Mouse (Mus musculus): ENCODE measurements around the gene Kcmf1. TPM values are rescaled to one million over a fixed set of nuclear protein-coding genes. Genes with fewer than 3 reads are reported as not detected.

Gene Kcmf1
- 100 to 1,000 TPM in 1 of 2 experiments, 10 to 100 TPM in 1; 95.6 to 101 TPM for total RNA-seq (2021)
- long read RNA-seq, experiment 1, transcript Kcmf1-201 (7 exons, 3,251 nt) = major isoform, 87 of 107 reads
- long read RNA-seq, experiment 1, transcript Kcmf1-204 (7 exons, 1,743 nt) = minor isoform, 9 of 107 reads
- long read RNA-seq, experiment 1, partial matches to known transcripts = 3 of 107 reads
- long read RNA-seq, experiment 1, other reads (novel, unspliced or antisense) = 8 of 107 reads
- long read RNA-seq, experiment 2, transcript Kcmf1-204 (7 exons, 1,743 nt) = minor isoform, 21 of 188 reads
- long read RNA-seq, experiment 2, transcript Kcmf1-201 (7 exons, 3,251 nt) = major isoform, 150 of 188 reads
- long read RNA-seq, experiment 2, partial matches to known transcripts = 9 of 188 reads
- long read RNA-seq, experiment 2, other reads (novel, unspliced or antisense) = 8 of 188 reads

GRCm38 (mm10) chr6:72899781-72900681 lies at the start of gene Kcmf1:
Kcmf1 (minus strand) TSS chr6:72899979.
- peak; percentile 77 to 79 for DNase-seq (ENCODE audit: low spot score in 2 of 2)

- no peak for DNase-seq (ENCODE audit: low spot score in 2 of 2)
These were observed 49.5 kb upstream of the Kcmf1 start for GRCm38 (mm10) chr6:72949161-72949756.

GRCm38 (mm10) chr6:72948392-72948791 lies 48.6 kb upstream of the Kcmf1 start:
- DNase-seq (ENCODE audit: low spot score in 2 of 2) = no peak

GRCm38 (mm10) chr6:72947960-72948359 lies 48.2 kb upstream of the Kcmf1 start:
- DNase-seq (ENCODE audit: low spot score in 2 of 2) = no peak

GRCm38 (mm10) chr6:72940493-72940892 lies 40.7 kb upstream of the Kcmf1 start:
- peak; percentile 52 to 65 for DNase-seq (ENCODE audit: low spot score in 2 of 2)

- no peak for DNase-seq (ENCODE audit: low spot score in 2 of 2)
These were observed 38.1 kb upstream of the Kcmf1 start for GRCm38 (mm10) chr6:72937859-72938258.

- DNase-seq (ENCODE audit: low spot score in 2 of 2) = no peak
These were observed 37.7 kb upstream of the Kcmf1 start for GRCm38 (mm10) chr6:72937430-72937829.

GRCm38 (mm10) chr6:72932955-72933354 lies 33.2 kb upstream of the Kcmf1 start:
- no peak for DNase-seq (ENCODE audit: low spot score in 2 of 2)

- no peak for DNase-seq (ENCODE audit: low spot score in 2 of 2)
These were observed 31.8 kb upstream of the Kcmf1 start for GRCm38 (mm10) chr6:72931533-72931932.

GRCm38 (mm10) chr6:72929795-72930398 lies 30.1 kb upstream of the Kcmf1 start:
- no peak for DNase-seq (ENCODE audit: low spot score in 2 of 2)

- DNase-seq (ENCODE audit: low spot score in 2 of 2) = peak; percentile 39 to 41
These were observed 27.1 kb upstream of the Kcmf1 start for GRCm38 (mm10) chr6:72926755-72927482.

- DNase-seq (ENCODE audit: low spot score in 2 of 2) = no peak
These were observed 26.3 kb upstream of the Kcmf1 start for GRCm38 (mm10) chr6:72926031-72926430.

GRCm38 (mm10) chr6:72923381-72923780 lies 23.6 kb upstream of the Kcmf1 start:
- no peak for DNase-seq (ENCODE audit: low spot score in 2 of 2)

GRCm38 (mm10) chr6:72921081-72921480 lies 21.3 kb upstream of the Kcmf1 start:
- DNase-seq (ENCODE audit: low spot score in 2 of 2) = no peak

GRCm38 (mm10) chr6:72918510-72919033 lies 18.8 kb upstream of the Kcmf1 start:
- DNase-seq (ENCODE audit: low spot score in 2 of 2) = no peak

GRCm38 (mm10) chr6:72916330-72916729 lies 16.6 kb upstream of the Kcmf1 start:
- DNase-seq (ENCODE audit: low spot score in 2 of 2) = no peak

GRCm38 (mm10) chr6:72914087-72914749 lies 14.4 kb upstream of the Kcmf1 start:
- DNase-seq (ENCODE audit: low spot score in 2 of 2) = no peak

- no peak for DNase-seq (ENCODE audit: low spot score in 2 of 2)
These were observed 11.5 kb upstream of the Kcmf1 start for GRCm38 (mm10) chr6:72911261-72911660.

- no peak for DNase-seq (ENCODE audit: low spot score in 2 of 2)
These were observed 2.6 kb upstream of the Kcmf1 start for GRCm38 (mm10) chr6:72902254-72902990.
